Mouse (Mus musculus): ENCODE measurements at regions not wholly inside any gene's neighbourhood (a gene's known extent, or its start where the extent isn't known, plus 50 kb on each side); places are given as distances from the start of the nearest gene placed in this dataset.

DNA sequence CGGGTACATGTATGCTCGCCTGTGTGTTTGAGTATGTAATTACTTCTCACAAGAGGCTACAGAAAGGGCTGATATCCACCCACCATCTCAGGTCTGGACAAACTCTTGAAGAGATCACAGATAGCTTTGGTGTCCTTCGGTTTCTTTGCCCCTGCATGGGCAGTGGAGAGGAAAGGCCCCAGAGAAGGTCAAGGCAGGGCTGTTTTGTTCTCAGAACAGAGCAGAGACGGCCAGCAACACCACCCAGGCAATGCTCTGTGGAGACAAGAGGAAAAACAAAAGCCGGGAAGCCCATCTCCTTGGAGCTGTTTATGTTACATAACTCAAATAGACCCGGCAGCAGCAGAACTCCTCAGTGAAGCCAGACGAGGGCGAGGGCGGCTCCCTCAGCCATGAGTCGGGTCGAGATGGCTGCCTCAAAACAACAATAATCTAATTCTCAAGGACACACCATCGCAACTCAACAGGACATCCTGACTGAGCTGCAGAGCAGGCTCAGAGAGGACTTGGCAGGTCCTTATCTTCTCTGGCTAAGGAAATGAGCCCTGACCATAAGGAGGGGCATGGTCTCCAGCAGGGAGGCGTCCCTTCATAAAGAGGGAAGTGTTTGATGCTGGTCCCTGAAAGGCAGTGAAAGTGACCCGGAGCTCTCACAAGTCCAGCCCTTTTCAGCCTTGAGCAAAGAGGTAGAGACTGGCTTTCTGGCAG, 52.2 kb upstream of the Tarbp1 start:
- TF ChIP-seq CTCF (IDR thresholded peaks at IDR 0.05; ENCODE audit: borderline replicate concordance, insufficient read depth, low read length) (no peak), POLR2A (IDR thresholded peaks at IDR 0.05; ENCODE audit: low read depth, low read length) (no peak)
